Mouse (Mus musculus) embryonic facial prominence, embryonic 11.5 days (tissue): ENCODE data around the gene Lyzl4. TPM values are rescaled to one million over a fixed set of nuclear protein-coding genes. Genes with fewer than 3 reads are reported as not detected.

Source experiments
- ATAC-seq: fragments of 200-750 bp; cut with Nextera tagmentation; replicated peaks from 2 replicates; pipeline ENCODE4 v1.8.0; 2017; ENCODE audit warnings: low read depth; ENCODE audit not compliant: insufficient number of reproducible peaks, low FRiP score, low TSS enrichment
- DNase-seq: peaks from one replicate; pipeline ENCODE4 v3.0.0-alpha.2; 2015; ENCODE audit warnings: low spot score
- H3K27ac ChIP-seq: fragments of 300-500 bp; sonication (generic); replicated peaks from 2 replicates; pipeline ENCODE4 v1.5.1; 2014; ENCODE audit warnings: mild to moderate bottlenecking, low read depth, low read length, control low read depth
- H3K27me3 ChIP-seq: fragments of 300-500 bp; sonication (generic); 2 replicates; pipeline ENCODE4 v1.6.1; 2014; ENCODE audit warnings: mild to moderate bottlenecking, low read length, moderate library complexity, mixed read lengths; ENCODE audit not compliant: control insufficient read depth, insufficient read depth
- H3K36me3 ChIP-seq: fragments of 300-500 bp; sonication (generic); replicated peaks from 2 replicates; pipeline ENCODE4 v1.6.1; 2014; ENCODE audit warnings: low read depth, mild to moderate bottlenecking, low read length, moderate library complexity, mixed read lengths; ENCODE audit not compliant: control insufficient read depth, insufficient read depth
- H3K4me1 ChIP-seq: fragments of 300-500 bp; sonication (generic); 2 replicates; pipeline ENCODE4 v1.6.1; 2014; ENCODE audit warnings: low read length, mixed read lengths; ENCODE audit not compliant: control insufficient read depth, insufficient read depth
- H3K4me2 ChIP-seq: fragments of 300-500 bp; sonication (generic); 2 replicates; pipeline ENCODE4 v1.6.1; 2014; ENCODE audit warnings: low read depth, mild to moderate bottlenecking, control low read depth, low read length, moderate library complexity
- H3K4me3 ChIP-seq: fragments of 300-500 bp; sonication (generic); 2 replicates; pipeline ENCODE4 v1.5.1; 2014; ENCODE audit warnings: low read depth, low read length, control low read depth
- H3K9ac ChIP-seq: fragments of 300-500 bp; sonication (generic); replicated peaks from 2 replicates; pipeline ENCODE4 v1.6.1; 2014; ENCODE audit warnings: mild to moderate bottlenecking, control low read depth, low read length
- H3K9me3 ChIP-seq: fragments of 300-500 bp; sonication (generic); replicated peaks from 2 replicates; pipeline ENCODE4 v1.6.1; 2016; ENCODE audit warnings: mild to moderate bottlenecking, low read length, inconsistent platforms, mixed read lengths; ENCODE audit not compliant: control insufficient read depth
- WGBS: fragments of 180-500 bp; shearing (Covaris S2); extraction: QIAGEN DNeasy Blood & Tissue Kit; methylation state at CpG from one replicate; pipeline ENCODE4 v1.1.7; 2014; 5-methylcytosine and 5-hydroxymethylcytosine counted together
- polyA plus RNA-seq: library from polyadenylated mRNA; unstranded; fragments of >200 nt; fragmentation: Nextera tagmentation; extraction: Ambion mirVana; gene quantifications from 2 replicates; pipeline ENCODE4 v1.2.1, GENCODE M21; 2014

Lyzl4 gene
- polyA plus RNA-seq, 1 experiment from 2014 or later, result not detected

GRCm38 (mm10) chr9:121647026-121647425 lies 5.1 kb upstream of the Lyzl4 start:
- Histone ChIP-seq H3K4me3 (no peak overlapping the region), H3K27ac (no peak overlapping the region), H3K4me1 (no peaks in the 10 kb centered on the region; the same call in none of the 2 replicates), H3K9me3 (no peaks in the 10 kb centered on the region), H3K4me2 (no peak overlapping the region), H3K9ac (no peak overlapping the region), H3K27me3 (peaks cover 18% of the 10 kb centered on the region), H3K36me3 (no peaks in the 10 kb centered on the region)
- 77% methylated on average over 7 of the region's 7 CpGs for WGBS
- DNase-seq, result no peak
- ATAC-seq, result no peak

DNA sequence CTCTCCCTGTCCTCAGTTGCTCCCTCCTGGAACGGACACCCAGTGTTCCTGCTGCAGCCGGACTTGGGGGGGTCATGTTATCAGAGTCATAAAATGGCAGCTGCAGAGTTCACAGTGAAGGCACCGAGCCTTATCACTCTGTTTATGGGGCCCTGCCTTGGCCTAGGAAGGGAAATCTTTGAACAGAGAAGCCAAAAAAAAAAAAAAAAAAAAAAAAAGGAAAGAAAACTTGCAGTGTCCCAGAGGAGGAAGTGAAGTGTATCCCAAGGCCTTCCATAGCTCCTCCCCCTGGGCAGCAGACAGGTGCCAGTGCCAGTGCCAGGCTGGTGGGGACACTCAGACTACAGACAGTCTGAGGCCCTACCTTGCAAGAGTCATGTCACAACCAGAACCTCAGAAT lies 3.0 kb upstream of the Lyzl4 start:
- H3K4me3 ChIP-seq, result no peak overlapping the region
- ATAC-seq (no peak), DNase-seq (no peak)
- no peak overlapping the region for H3K4me2 ChIP-seq
- H3K9ac ChIP-seq, result no peak overlapping the region
- WGBS, result 68% methylated on average over 1 of the region's 3 CpGs
- H3K36me3 ChIP-seq, result no peaks in the 10 kb centered on the region
- no peak overlapping the region for H3K27ac ChIP-seq
- H3K4me1 ChIP-seq, result no peaks in the 10 kb centered on the region; the same call in none of the 2 replicates
- H3K27me3 ChIP-seq, result peaks cover 33% of the 10 kb centered on the region
- no peaks in the 10 kb centered on the region for H3K9me3 ChIP-seq

- peak; percentile 90 for ATAC-seq
- Histone ChIP-seq H3K9me3 (no peaks in the 10 kb centered on the region), H3K4me2 (peak within 1 kb of the TSS; percentile 95), H3K27me3 (peaks cover 33% of the 10 kb centered on the region), H3K4me3 (peak within 1 kb of the TSS; percentile 49), H3K27ac (no peak within 1 kb of the TSS), H3K36me3 (no peaks in the 10 kb centered on the region), H3K9ac (peak within 1 kb of the TSS; percentile 55), H3K4me1 (no peaks in the 10 kb centered on the region; the same call in none of the 2 replicates)
- under 1% methylated on average over 73 of the region's 79 CpGs for WGBS
- peak; percentile 79 for DNase-seq
Observed at GRCm38 (mm10) chr9:121642401-121643181, 695 bp upstream of the Lyzl4 start, which contains the start of gene Vipr1. TSS of gene Vipr1 (plus strand) at chr9:121642716.

- H3K9ac ChIP-seq, result no peak overlapping the region; the same call in 1 of the 2 replicates
- peak overlapping the region; percentile 95 for H3K4me2 ChIP-seq
- WGBS, result 10% methylated on average over 27 of the region's 27 CpGs
- peaks cover 33% of the 10 kb centered on the region for H3K27me3 ChIP-seq
- H3K4me1 ChIP-seq, result no peaks in the 10 kb centered on the region; the same call in none of the 2 replicates
- ATAC-seq (no peak), DNase-seq (peak; percentile 29)
- no peaks in the 10 kb centered on the region for H3K9me3 ChIP-seq
- H3K36me3 ChIP-seq, result no peaks in the 10 kb centered on the region
- H3K27ac ChIP-seq, result no peak overlapping the region
- peak overlapping the region; percentile 49 for H3K4me3 ChIP-seq
Observed at GRCm38 (mm10) chr9:121641235-121641915, 521 bp downstream of the Lyzl4 start.

GRCm38 (mm10) chr9:121639790-121640189 lies 2.1 kb downstream of the Lyzl4 start:
- Histone ChIP-seq H3K4me1 (no peaks in the 10 kb centered on the region; the same call in none of the 2 replicates), H3K36me3 (no peaks in the 10 kb centered on the region), H3K27ac (no peak overlapping the region), H3K4me2 (no peak overlapping the region), H3K4me3 (no peak overlapping the region), H3K9ac (no peak overlapping the region), H3K27me3 (peaks cover 33% of the 10 kb centered on the region), H3K9me3 (no peaks in the 10 kb centered on the region)
- 48% methylated on average over 16 of the region's 16 CpGs for WGBS
- no peak for ATAC-seq
- DNase-seq, result no peak

DNA sequence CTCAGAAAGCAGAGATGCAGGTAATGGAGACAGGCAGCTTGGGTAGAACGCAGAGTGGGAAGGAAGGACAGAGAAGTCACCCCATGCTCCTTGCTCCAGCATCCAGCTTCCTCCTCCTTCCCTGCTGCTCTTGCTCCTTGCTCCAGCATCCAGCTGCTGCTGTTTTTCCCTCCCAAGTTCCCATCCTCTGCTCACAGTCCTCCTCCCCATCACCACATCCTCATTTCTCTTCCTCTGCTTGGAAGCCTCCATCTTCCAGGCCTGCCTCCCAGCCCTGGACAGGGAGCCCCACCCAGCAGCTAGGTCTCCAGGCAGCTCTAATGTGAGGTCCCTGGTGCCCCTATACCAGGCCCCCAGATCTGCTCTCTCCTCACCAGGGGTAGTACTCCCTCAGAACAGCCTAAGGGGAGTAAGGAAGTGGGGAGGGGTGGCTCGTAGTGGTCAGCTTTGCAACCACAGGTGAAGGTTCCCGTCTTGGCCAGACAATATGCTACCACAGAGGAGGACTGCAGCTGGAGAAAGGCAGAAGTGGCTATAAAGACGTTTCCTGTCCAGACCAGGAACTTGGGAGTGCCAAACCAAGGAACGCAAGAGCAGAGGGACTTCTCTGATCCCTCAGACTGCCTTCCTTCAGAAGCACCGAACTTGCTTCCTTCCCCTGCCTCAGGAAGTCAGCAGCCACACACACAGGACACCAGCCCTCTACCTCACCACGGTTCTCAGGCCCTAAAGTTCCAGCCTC lies 5.9 kb downstream of the Lyzl4 start:
- Histone ChIP-seq H3K36me3 (no peaks in the 10 kb centered on the region), H3K4me3 (no peak overlapping the region), H3K4me1 (no peaks in the 10 kb centered on the region; the same call in 1 of the 2 replicates), H3K9me3 (no peaks in the 10 kb centered on the region), H3K27ac (no peak overlapping the region), H3K4me2 (no peak overlapping the region), H3K27me3 (peaks cover 5% of the 10 kb centered on the region), H3K9ac (no peak overlapping the region)
- WGBS, result 58% methylated on average over 7 of the region's 7 CpGs
- ATAC-seq, result no peak
- no peak for DNase-seq

DNA sequence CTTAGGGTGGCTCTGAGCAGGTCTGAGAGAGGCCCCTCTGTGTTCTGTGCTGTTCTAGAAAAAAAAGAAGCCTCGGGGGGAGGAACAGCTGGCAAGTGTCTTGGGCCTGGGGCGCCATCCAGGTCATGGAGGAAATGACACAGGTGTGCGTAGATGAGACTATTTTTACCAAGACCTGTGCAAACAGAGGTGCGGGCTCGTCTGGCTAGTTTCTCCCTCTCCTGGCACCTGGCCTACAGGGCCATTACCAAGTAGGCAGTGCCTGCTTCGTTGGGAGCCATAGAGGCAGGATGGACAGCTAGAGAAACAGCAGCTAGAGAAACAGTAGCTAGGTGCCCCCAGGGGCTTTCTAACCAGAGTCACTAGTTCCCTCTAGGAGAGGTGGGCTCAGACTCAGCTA lies 8.6 kb downstream of the Lyzl4 start:
- Histone ChIP-seq H3K9me3 (no peaks in the 10 kb centered on the region), H3K36me3 (no peaks in the 10 kb centered on the region), H3K4me3 (no peak overlapping the region), H3K4me2 (no peak overlapping the region), H3K4me1 (no peaks in the 10 kb centered on the region), H3K9ac (no peak overlapping the region), H3K27ac (no peak overlapping the region), H3K27me3 (no peaks in the 10 kb centered on the region)
- no peak for DNase-seq
- no peak for ATAC-seq
- WGBS, result 84% methylated on average over 6 of the region's 6 CpGs
